Mouse (Mus musculus): Measurements from ENCODE around the gene Abi3bp. TPM values are rescaled to one million over a fixed set of nuclear protein-coding genes. Genes with fewer than 3 reads are reported as not detected.

Gene Abi3bp
- polyA plus RNA-seq, 1 experiment from 2014 or later = 0.29 TPM

- Histone ChIP-seq H3K4me3 (ENCODE audit: low read depth, low read length) (no peak overlapping the region), H3K9ac (ENCODE audit: low read depth, low read length) (no peak overlapping the region), H3K27me3 (ENCODE audit: control insufficient read depth, insufficient read depth, low read depth, low read length) (no peaks in the 10 kb centered on the region), H3K4me2 (ENCODE audit: low read length) (no peak overlapping the region), H3K27ac (ENCODE audit: low read length) (no peak overlapping the region), H3K4me1 (ENCODE audit: control insufficient read depth, insufficient read depth, low read length) (no peaks in the 10 kb centered on the region), H3K36me3 (ENCODE audit: control insufficient read depth, insufficient read depth, low read length) (no peaks in the 10 kb centered on the region), H3K9me3 (replicated peaks; ENCODE audit: control insufficient read depth, low read length, poor library complexity, severe bottlenecking) (no peaks in the 10 kb centered on the region)
- WGBS = 80% methylated on average over 1 of the region's 1 CpGs
- ATAC-seq = no peak
Measured at GRCm38 (mm10) chr16:56579536-56579935, 101.9 kb downstream of the Abi3bp start.

GRCm38 (mm10) chr16:56593581-56593980 lies 115.9 kb downstream of the Abi3bp start:
- Histone ChIP-seq H3K4me3 (ENCODE audit: low read depth, low read length) (no peak overlapping the region), H3K9ac (ENCODE audit: low read depth, low read length) (no peak overlapping the region), H3K27me3 (ENCODE audit: control insufficient read depth, insufficient read depth, low read depth, low read length) (no peaks in the 10 kb centered on the region), H3K9me3 (replicated peaks; ENCODE audit: control insufficient read depth, low read length, poor library complexity, severe bottlenecking) (no peaks in the 10 kb centered on the region), H3K36me3 (ENCODE audit: control insufficient read depth, insufficient read depth, low read length) (no peaks in the 10 kb centered on the region), H3K4me2 (ENCODE audit: low read length) (no peak overlapping the region), H3K4me1 (ENCODE audit: control insufficient read depth, insufficient read depth, low read length) (no peaks in the 10 kb centered on the region), H3K27ac (ENCODE audit: low read length) (no peak overlapping the region)
- WGBS = 86% methylated on average over 5 of the region's 5 CpGs
- no peak for ATAC-seq

GRCm38 (mm10) chr16:56594866-56595265 lies 117.2 kb downstream of the Abi3bp start:
- H3K36me3 ChIP-seq (ENCODE audit: control insufficient read depth, insufficient read depth, low read length) = no peaks in the 10 kb centered on the region
- no peak for ATAC-seq
- 76% methylated on average over 6 of the region's 6 CpGs for WGBS

GRCm38 (mm10) chr16:56598427-56598826 lies 120.7 kb downstream of the Abi3bp start:
- ATAC-seq = no peak
- H3K4me1 ChIP-seq (ENCODE audit: control insufficient read depth, insufficient read depth, low read length) = no peaks in the 10 kb centered on the region
- 97% methylated on average over 4 of the region's 4 CpGs for WGBS
- H3K4me3 ChIP-seq (ENCODE audit: low read depth, low read length) = no peak overlapping the region
- no peak overlapping the region for H3K27ac ChIP-seq (ENCODE audit: low read length)
- H3K27me3 ChIP-seq (ENCODE audit: control insufficient read depth, insufficient read depth, low read depth, low read length) = no peaks in the 10 kb centered on the region
- no peaks in the 10 kb centered on the region for H3K9me3 ChIP-seq (replicated peaks; ENCODE audit: control insufficient read depth, low read length, poor library complexity, severe bottlenecking)
- no peak overlapping the region for H3K4me2 ChIP-seq (ENCODE audit: low read length)
- H3K9ac ChIP-seq (ENCODE audit: low read depth, low read length) = no peak overlapping the region
- H3K36me3 ChIP-seq (ENCODE audit: control insufficient read depth, insufficient read depth, low read length) = no peaks in the 10 kb centered on the region

More at GRCm38 (mm10) chr16:56594866-56595265, 117.2 kb downstream of the Abi3bp start:
- Histone ChIP-seq H3K27ac (ENCODE audit: low read length) (no peak overlapping the region), H3K4me1 (ENCODE audit: control insufficient read depth, insufficient read depth, low read length) (no peaks in the 10 kb centered on the region), H3K9me3 (replicated peaks; ENCODE audit: control insufficient read depth, low read length, poor library complexity, severe bottlenecking) (no peaks in the 10 kb centered on the region), H3K4me3 (ENCODE audit: low read depth, low read length) (no peak overlapping the region), H3K9ac (ENCODE audit: low read depth, low read length) (no peak overlapping the region), H3K27me3 (ENCODE audit: control insufficient read depth, insufficient read depth, low read depth, low read length) (no peaks in the 10 kb centered on the region), H3K4me2 (ENCODE audit: low read length) (no peak overlapping the region)

GRCm38 (mm10) chr16:56602394-56602793 lies 124.7 kb downstream of the Abi3bp start:
- WGBS = 96% methylated on average over 1 of the region's 1 CpGs
- ATAC-seq = no peak
- Histone ChIP-seq H3K4me2 (ENCODE audit: low read length) (no peak overlapping the region), H3K27ac (ENCODE audit: low read length) (no peak overlapping the region), H3K4me1 (ENCODE audit: control insufficient read depth, insufficient read depth, low read length) (no peaks in the 10 kb centered on the region), H3K4me3 (ENCODE audit: low read depth, low read length) (no peak overlapping the region), H3K27me3 (ENCODE audit: control insufficient read depth, insufficient read depth, low read depth, low read length) (no peaks in the 10 kb centered on the region), H3K9me3 (replicated peaks; ENCODE audit: control insufficient read depth, low read length, poor library complexity, severe bottlenecking) (no peaks in the 10 kb centered on the region), H3K9ac (ENCODE audit: low read depth, low read length) (no peak overlapping the region), H3K36me3 (ENCODE audit: control insufficient read depth, insufficient read depth, low read length) (no peaks in the 10 kb centered on the region)

- H3K9me3 ChIP-seq (replicated peaks; ENCODE audit: control insufficient read depth, low read length, poor library complexity, severe bottlenecking) = no peaks in the 10 kb centered on the region
- H3K27me3 ChIP-seq (ENCODE audit: control insufficient read depth, insufficient read depth, low read depth, low read length) = no peaks in the 10 kb centered on the region
- no peak overlapping the region for H3K4me2 ChIP-seq (ENCODE audit: low read length)
- H3K9ac ChIP-seq (ENCODE audit: low read depth, low read length) = no peak overlapping the region
- H3K4me1 ChIP-seq (ENCODE audit: control insufficient read depth, insufficient read depth, low read length) = no peaks in the 10 kb centered on the region
- no peak for ATAC-seq
- H3K4me3 ChIP-seq (ENCODE audit: low read depth, low read length) = no peak overlapping the region
- no peaks in the 10 kb centered on the region for H3K36me3 ChIP-seq (ENCODE audit: control insufficient read depth, insufficient read depth, low read length)
- H3K27ac ChIP-seq (ENCODE audit: low read length) = no peak overlapping the region
- WGBS = 66% methylated on average over 8 of the region's 8 CpGs
Measured at GRCm38 (mm10) chr16:56610572-56610971, 132.9 kb downstream of the Abi3bp start.

- Histone ChIP-seq H3K9ac (ENCODE audit: low read depth, low read length) (no peak overlapping the region), H3K4me3 (ENCODE audit: low read depth, low read length) (no peak overlapping the region), H3K9me3 (replicated peaks; ENCODE audit: control insufficient read depth, low read length, poor library complexity, severe bottlenecking) (no peaks in the 10 kb centered on the region), H3K27me3 (ENCODE audit: control insufficient read depth, insufficient read depth, low read depth, low read length) (no peaks in the 10 kb centered on the region), H3K36me3 (ENCODE audit: control insufficient read depth, insufficient read depth, low read length) (no peaks in the 10 kb centered on the region), H3K27ac (ENCODE audit: low read length) (no peak overlapping the region), H3K4me1 (ENCODE audit: control insufficient read depth, insufficient read depth, low read length) (no peaks in the 10 kb centered on the region), H3K4me2 (ENCODE audit: low read length) (no peak overlapping the region)
- 36% methylated on average over 10 of the region's 10 CpGs for WGBS
- no peak for ATAC-seq
Measured at GRCm38 (mm10) chr16:56611096-56611867, 133.6 kb downstream of the Abi3bp start.

- 94% methylated on average over 3 of the region's 3 CpGs for WGBS
- H3K4me3 ChIP-seq (ENCODE audit: low read depth, low read length) = no peak overlapping the region
- no peak overlapping the region for H3K9ac ChIP-seq (ENCODE audit: low read depth, low read length)
- H3K36me3 ChIP-seq (ENCODE audit: control insufficient read depth, insufficient read depth, low read length) = no peaks in the 10 kb centered on the region
- H3K9me3 ChIP-seq (replicated peaks; ENCODE audit: control insufficient read depth, low read length, poor library complexity, severe bottlenecking) = no peaks in the 10 kb centered on the region
- H3K27ac ChIP-seq (ENCODE audit: low read length) = no peak overlapping the region
- no peak for ATAC-seq
- no peak overlapping the region for H3K4me2 ChIP-seq (ENCODE audit: low read length)
- no peaks in the 10 kb centered on the region for H3K27me3 ChIP-seq (ENCODE audit: control insufficient read depth, insufficient read depth, low read depth, low read length)
- H3K4me1 ChIP-seq (ENCODE audit: control insufficient read depth, insufficient read depth, low read length) = no peaks in the 10 kb centered on the region
Measured at GRCm38 (mm10) chr16:56638544-56638943, 160.9 kb downstream of the Abi3bp start.

GRCm38 (mm10) chr16:56645251-56645650 lies 167.6 kb downstream of the Abi3bp start:
- H3K27me3 ChIP-seq (ENCODE audit: control insufficient read depth, insufficient read depth, low read depth, low read length) = no peaks in the 10 kb centered on the region
- 10% methylated on average over 2 of the region's 2 CpGs for WGBS
- H3K36me3 ChIP-seq (ENCODE audit: control insufficient read depth, insufficient read depth, low read length) = no peaks in the 10 kb centered on the region
- no peaks in the 10 kb centered on the region for H3K9me3 ChIP-seq (replicated peaks; ENCODE audit: control insufficient read depth, low read length, poor library complexity, severe bottlenecking)
- no peak overlapping the region for H3K27ac ChIP-seq (ENCODE audit: low read length)
- H3K4me1 ChIP-seq (ENCODE audit: control insufficient read depth, insufficient read depth, low read length) = no peaks in the 10 kb centered on the region
- H3K4me2 ChIP-seq (ENCODE audit: low read length) = no peak overlapping the region
- no peak for ATAC-seq
- H3K9ac ChIP-seq (ENCODE audit: low read depth, low read length) = no peak overlapping the region
- H3K4me3 ChIP-seq (ENCODE audit: low read depth, low read length) = no peak overlapping the region

Data from midbrain, embryonic 16.5 days (tissue).